Mouse (Mus musculus) layer of hippocampus, adult 8-10 months (tissue): ENCODE data around the gene Hapln2. TPM values are rescaled to one million over a fixed set of nuclear protein-coding genes. Genes with fewer than 3 reads are reported as not detected.

ENCODE experiments used
- DNase-seq, 2 experiments: peaks; one replicate each; pipeline ENCODE4 v3.0.0; 2022; ENCODE audit warnings: low spot score in 2 of 2
- total RNA-seq, 4 experiments: library from RNA; stranded (reverse); gene quantifications; 2 replicates each; pipeline ENCODE4 v1.2.4; 2022

Hapln2 gene
- total RNA-seq, 4 experiments from 2014 or later = 26.0 to 34.3 (median 29.3) TPM

- no peak for DNase-seq
Observed at GRCm38 (mm10) chr3:87981894-87982835, 45.2 kb downstream of the Hapln2 start.

DNA sequence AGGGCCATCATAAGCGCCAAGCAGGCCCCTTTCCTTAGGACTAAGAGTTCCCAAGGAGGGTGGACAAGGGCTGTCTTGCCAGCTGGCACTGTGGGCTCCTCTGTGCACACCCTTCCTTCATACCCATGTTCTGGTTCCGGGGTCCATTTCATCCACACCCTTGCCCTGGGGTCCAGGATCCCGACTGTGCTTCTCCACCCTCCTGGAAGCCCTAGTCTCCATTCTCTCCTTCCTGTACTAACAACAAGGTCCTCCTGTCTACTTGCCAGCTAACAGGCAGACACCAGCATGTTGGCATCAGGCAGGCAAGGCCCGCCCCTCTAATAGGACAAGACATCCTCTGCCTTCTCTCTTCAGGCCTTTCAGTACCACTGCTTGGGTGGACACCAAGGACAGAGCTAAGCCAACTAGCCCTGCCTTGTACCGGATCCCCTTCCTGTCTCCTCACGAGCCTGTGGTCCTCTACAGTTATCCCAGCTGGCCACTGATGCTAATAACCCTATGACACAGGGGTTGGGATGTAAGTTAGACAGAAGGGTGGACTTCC is 46.1 kb downstream of the Hapln2 start:
- DNase-seq = no peak

DNA sequence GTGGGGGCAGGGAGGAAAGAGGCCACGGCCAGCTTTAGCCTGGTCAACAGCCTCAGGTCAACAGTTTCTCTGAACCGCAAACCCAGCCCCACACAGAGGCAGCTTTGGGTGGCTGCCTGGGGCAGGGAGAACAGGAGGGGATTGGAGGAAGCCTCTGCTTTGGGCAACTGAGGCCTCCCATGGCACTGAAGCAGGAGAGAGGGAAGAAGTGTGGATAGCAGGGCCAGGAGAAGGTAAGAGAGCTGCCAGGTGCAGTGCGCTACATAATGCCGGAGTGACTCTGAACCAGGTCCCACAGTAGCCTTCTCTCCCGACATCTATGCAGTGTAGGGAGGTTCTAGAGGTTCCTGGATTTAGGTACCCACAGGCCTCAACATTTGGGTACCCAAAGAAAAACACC is 46.7 kb downstream of the Hapln2 start:
- DNase-seq = no peak

DNA sequence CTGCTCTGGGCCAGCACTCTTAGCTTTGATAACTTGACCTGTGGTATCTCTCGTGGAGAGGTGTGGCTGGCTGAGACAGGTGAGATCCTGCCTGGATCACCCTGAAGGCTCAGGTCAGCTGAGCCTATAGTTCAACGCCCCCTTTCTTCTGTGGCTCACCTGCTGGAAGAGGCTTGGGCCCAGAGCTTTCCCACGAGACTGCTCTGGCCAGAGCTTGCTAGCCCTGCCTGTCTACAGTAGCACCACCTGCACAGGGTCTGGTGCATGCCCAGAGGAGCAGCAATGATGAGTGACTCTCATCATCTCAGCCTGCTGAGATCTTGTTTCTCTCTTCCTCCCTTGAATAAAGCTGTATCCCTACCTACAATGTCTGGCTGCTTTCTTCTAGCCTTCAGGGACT is 47.3 kb downstream of the Hapln2 start:
- DNase-seq = no peak

GRCm38 (mm10) chr3:87979493-87979892 is 47.9 kb downstream of the Hapln2 start:
- DNase-seq = no peak

DNA sequence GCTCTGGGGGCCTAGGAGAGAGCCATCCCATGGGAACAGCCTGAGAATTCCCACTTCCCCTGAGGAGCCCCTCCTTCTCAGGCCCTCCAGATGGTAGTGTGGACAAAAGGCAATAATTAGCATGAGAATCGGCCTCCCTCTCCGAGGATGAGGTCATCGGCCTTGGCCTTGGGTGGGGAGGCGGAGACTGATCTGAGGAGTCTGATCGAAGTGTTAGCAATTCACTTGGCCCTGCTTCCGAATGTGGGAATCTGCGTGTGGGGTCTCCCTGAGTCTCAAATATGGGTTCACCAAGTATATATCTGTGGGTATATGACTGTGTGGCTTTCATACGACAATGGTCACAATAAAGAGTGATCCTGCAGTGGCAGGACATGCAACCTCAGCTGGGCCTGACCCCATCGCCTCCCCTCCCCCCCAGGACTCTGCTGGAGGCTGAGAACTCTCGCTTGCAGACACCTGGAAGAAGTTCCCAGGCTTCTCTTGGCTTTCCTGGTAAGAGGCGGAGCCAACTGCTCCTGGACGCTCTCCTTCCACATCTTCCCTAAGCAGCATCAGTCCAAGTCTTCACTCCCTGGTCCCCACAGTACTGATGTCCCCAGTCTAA is 52.9 kb downstream of the Hapln2 start:
- no peak for DNase-seq

GRCm38 (mm10) chr3:87973593-87974380 is 53.6 kb downstream of the Hapln2 start:
- no peak for DNase-seq

GRCm38 (mm10) chr3:87972776-87973175 is 54.6 kb downstream of the Hapln2 start:
- no peak for DNase-seq

DNA sequence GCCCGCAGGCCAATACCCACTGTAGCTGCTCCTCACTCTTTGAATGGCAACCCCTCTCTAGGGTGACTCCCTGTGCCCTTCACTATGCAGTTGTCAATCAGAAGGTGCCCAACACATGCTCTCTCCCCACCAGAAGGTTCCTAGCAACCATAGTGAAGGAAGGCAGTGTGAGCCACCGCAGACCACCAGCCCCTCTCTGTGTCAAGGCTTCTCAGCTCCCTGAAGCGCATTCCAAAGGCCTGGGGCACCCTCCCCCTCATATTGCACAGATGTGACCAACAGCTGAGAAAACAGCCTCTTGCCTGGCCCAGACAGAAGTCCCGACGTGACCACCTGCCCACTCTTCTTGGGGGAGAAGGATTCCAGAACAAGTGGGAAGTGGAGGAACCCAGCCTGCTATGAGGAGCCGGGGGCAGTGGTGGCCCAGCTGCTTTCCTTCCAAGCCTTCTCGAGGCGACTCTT is 55.1 kb downstream of the Hapln2 start:
- no peak for DNase-seq

Other genes starting within 250 kb of the Hapln2 start
- gene Ntrk1, start 232.4 kb downstream of the Hapln2 start, total RNA-seq = under 1 TPM; 0.13 to 0.20 (median 0.17) TPM
- under 1 TPM; 0.49 to 1.00 (median 0.68) TPM for gene Insrr, start 230.6 kb downstream of the Hapln2 start, total RNA-seq
- gene Pear1, start 203.3 kb downstream of the Hapln2 start, total RNA-seq = 10 to 100 TPM; 10.5 to 12.7 (median 12.2) TPM
- gene Sh2d2a, start 180.8 kb downstream of the Hapln2 start, total RNA-seq = not detected
- gene Prcc, start 142.0 kb downstream of the Hapln2 start, total RNA-seq = 10 to 100 TPM; 53.2 to 58.8 (median 53.7) TPM
- 100 to 1,000 TPM; 137 to 145 (median 140) TPM for gene Hdgf, start 121.3 kb downstream of the Hapln2 start, total RNA-seq
- gene Mrpl24, start 108.1 kb downstream of the Hapln2 start, total RNA-seq = 10 to 100 TPM; 58.6 to 59.7 (median 59.5) TPM
- 10 to 100 TPM; 12.7 to 16.1 (median 15.1) TPM for gene Isg20l2, start 97.3 kb downstream of the Hapln2 start, total RNA-seq
- gene Rrnad1, start 96.9 kb downstream of the Hapln2 start, total RNA-seq = 10 to 100 TPM; 25.2 to 31.5 (median 26.2) TPM
- gene Crabp2, start 78.9 kb downstream of the Hapln2 start, total RNA-seq = 1 to 10 TPM; 3.9 to 5.9 (median 4.7) TPM
- gene Nes, start 56.5 kb downstream of the Hapln2 start, total RNA-seq = 1 to 10 TPM; 4.9 to 6.5 (median 5.5) TPM
- 100 to 1,000 TPM; 257 to 304 (median 278) TPM for gene Bcan, start 27.4 kb downstream of the Hapln2 start, total RNA-seq
- gene Gpatch4, start 15.5 kb upstream of the Hapln2 start, total RNA-seq = 10 to 100 TPM; 14.0 to 19.9 (median 16.1) TPM
- gene Naxe, start 30.9 kb upstream of the Hapln2 start, total RNA-seq = 10 to 100 TPM; 67.5 to 89.0 (median 81.9) TPM
- gene Ttc24, start 50.7 kb upstream of the Hapln2 start, total RNA-seq = not detected
- 1 to 10 TPM in 1 of 4 experiments, under 1 TPM in 3; 0.12 to 1.2 (median 0.56) TPM for gene Iqgap3, start 54.4 kb upstream of the Hapln2 start, total RNA-seq
- 100 to 1,000 TPM; 189 to 206 (median 196) TPM for gene Mef2d, start 114.8 kb upstream of the Hapln2 start, total RNA-seq
- gene Rhbg, start 227.1 kb upstream of the Hapln2 start, total RNA-seq = not detected